Mouse (Mus musculus): Measurements from ENCODE around the gene Ptprg. TPM values are rescaled to one million over a fixed set of nuclear protein-coding genes. Genes with fewer than 3 reads are reported as not detected.

The Ptprg gene
- polyA plus RNA-seq, 1 experiment from 2014 or later, result 45.9 TPM

DNA sequence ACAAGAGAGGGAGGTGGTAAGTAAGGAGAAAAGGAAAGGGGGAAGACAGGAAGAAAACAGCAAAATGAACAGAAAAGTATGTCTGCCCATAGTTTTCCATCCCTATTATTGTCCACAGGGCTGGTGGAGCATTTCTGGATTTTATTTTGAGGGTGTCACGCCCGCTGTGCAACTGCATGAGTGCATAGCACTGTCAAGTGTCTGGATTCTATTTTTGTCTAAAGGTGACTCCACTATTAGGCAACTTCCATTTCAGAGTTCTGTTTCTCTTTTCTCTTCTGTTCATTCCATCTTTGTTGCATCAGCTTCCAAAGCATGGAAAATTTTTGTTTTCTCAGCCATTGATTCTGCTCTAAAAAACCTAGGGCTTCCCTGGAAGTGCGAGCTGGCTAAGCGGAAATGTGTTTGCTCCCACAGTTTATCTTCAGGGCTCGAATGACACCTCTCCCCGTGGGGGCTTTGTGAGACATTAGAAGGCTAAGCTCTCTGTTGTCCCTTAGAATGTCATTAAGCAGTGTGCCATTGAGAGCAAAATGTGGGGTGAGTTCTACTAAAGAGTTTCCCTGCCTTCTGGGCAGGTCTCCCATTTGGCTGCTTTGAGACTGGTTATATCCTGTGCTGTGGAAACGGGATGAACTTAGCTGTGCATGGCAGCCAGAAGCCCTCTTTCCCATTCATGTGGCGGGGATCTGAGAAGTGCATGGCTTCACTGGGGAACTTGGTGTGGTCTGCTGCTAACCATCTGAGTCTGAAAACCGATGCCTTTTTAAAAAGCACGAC is 330.0 kb downstream of the Ptprg start:
- Histone ChIP-seq H3K27ac (replicated peaks) (peak overlapping the region; percentile 34; the same call in 1 of the 2 replicates), H3K27me3 (no peaks in the 10 kb centered on the region), H3K4me3 (no peak overlapping the region), H3K4me2 (0 out of 2 replicates have a peak overlapping the region, but pooled peaks have one; percentile 10), H3K36me3 (no peaks in the 10 kb centered on the region), H3K9ac (no peak overlapping the region), H3K4me1 (replicated peaks) (peaks cover 39% of the 10 kb centered on the region), H3K9me3 (no peaks in the 10 kb centered on the region)
- no peak; the same call in 1 of the 2 replicates for ATAC-seq (ENCODE audit: low read depth)
- WGBS, result 19% methylated on average over 10 of the region's 10 CpGs

- Histone ChIP-seq H3K9me3 (no peaks in the 10 kb centered on the region), H3K36me3 (no peaks in the 10 kb centered on the region), H3K4me2 (no peak overlapping the region), H3K4me1 (replicated peaks) (peaks cover 39% of the 10 kb centered on the region), H3K27ac (replicated peaks) (no peak overlapping the region), H3K9ac (no peak overlapping the region), H3K27me3 (no peaks in the 10 kb centered on the region), H3K4me3 (no peak overlapping the region)
- no peak for ATAC-seq (ENCODE audit: low read depth)
- 54% methylated on average over 5 of the region's 5 CpGs for WGBS
These were observed 330.7 kb downstream of the Ptprg start for GRCm38 (mm10) chr14:11883995-11884394.

DNA sequence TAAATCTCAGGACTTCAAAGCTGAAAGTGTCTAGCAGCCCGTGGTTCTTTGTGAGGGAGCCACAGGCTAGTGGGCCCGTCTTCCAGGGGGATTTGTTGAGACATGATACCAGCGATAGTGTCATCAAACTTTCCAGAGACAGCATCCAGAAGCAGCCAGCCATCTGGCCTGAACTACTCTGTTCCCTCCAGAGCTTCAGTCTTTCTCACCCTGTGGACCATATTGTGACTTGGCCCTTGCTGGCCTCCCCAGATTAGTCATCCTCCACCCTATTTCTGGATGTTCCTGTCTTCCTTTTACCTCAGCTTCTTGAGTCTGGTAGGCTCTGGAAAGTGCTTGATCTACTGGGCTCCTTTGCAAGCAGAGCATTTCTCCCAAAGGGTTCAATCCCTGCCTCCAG is 333.1 kb downstream of the Ptprg start:
- Histone ChIP-seq H3K27me3 (no peaks in the 10 kb centered on the region), H3K27ac (replicated peaks) (no peak overlapping the region), H3K9me3 (no peaks in the 10 kb centered on the region), H3K36me3 (no peaks in the 10 kb centered on the region), H3K9ac (no peak overlapping the region), H3K4me2 (no peak overlapping the region), H3K4me1 (replicated peaks) (peaks cover 19% of the 10 kb centered on the region), H3K4me3 (no peak overlapping the region)
- WGBS, result 73% methylated on average over 3 of the region's 3 CpGs
- ATAC-seq (ENCODE audit: low read depth), result no peak

- ATAC-seq (ENCODE audit: low read depth), result no peak
- Histone ChIP-seq H3K4me2 (no peak overlapping the region), H3K27me3 (no peaks in the 10 kb centered on the region), H3K9ac (no peak overlapping the region), H3K4me1 (replicated peaks) (peaks cover 3% of the 10 kb centered on the region), H3K9me3 (no peaks in the 10 kb centered on the region), H3K27ac (replicated peaks) (no peak overlapping the region), H3K36me3 (no peaks in the 10 kb centered on the region), H3K4me3 (no peak overlapping the region)
- WGBS, result 73% methylated on average over 3 of the region's 3 CpGs
These were observed 337.6 kb downstream of the Ptprg start for GRCm38 (mm10) chr14:11890890-11891289.

- 43% methylated on average over 9 of the region's 9 CpGs for WGBS
- no peak for ATAC-seq (ENCODE audit: low read depth)
- Histone ChIP-seq H3K4me2 (no peak overlapping the region), H3K36me3 (no peaks in the 10 kb centered on the region), H3K9me3 (no peaks in the 10 kb centered on the region), H3K27me3 (no peaks in the 10 kb centered on the region), H3K4me1 (replicated peaks) (peaks cover 3% of the 10 kb centered on the region), H3K27ac (replicated peaks) (no peak overlapping the region), H3K4me3 (no peak overlapping the region), H3K9ac (no peak overlapping the region)
These were observed 339.3 kb downstream of the Ptprg start for GRCm38 (mm10) chr14:11892621-11893020.

- ATAC-seq (ENCODE audit: low read depth), result no peak
These were observed 342.2 kb downstream of the Ptprg start for GRCm38 (mm10) chr14:11895486-11895885.

DNA sequence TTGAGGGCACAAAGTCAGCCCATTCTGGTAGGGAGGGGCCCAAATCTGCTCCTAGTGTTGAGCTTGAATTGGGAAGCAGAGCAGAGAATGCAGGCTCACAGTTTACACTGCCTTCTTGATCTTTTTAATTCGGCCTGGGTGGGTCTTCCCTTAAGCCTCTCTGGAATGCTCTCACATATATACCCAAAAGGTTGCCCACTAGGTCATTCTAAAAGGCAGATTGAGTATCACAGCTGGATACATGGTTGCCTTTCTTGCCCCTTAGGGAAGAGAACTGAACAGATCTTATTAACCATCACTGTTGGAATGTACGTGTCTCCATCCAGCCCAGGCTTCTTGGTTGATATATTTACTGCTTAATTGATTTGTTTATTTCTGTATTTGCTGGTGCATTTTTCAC is 349.5 kb downstream of the Ptprg start:
- Histone ChIP-seq H3K4me2 (no peak overlapping the region), H3K9me3 (no peaks in the 10 kb centered on the region), H3K9ac (no peak overlapping the region), H3K4me3 (no peak overlapping the region), H3K4me1 (replicated peaks) (peaks cover 11% of the 10 kb centered on the region; the same call in 1 of the 2 replicates), H3K27me3 (no peaks in the 10 kb centered on the region), H3K36me3 (no peaks in the 10 kb centered on the region), H3K27ac (replicated peaks) (no peak overlapping the region)
- 62% methylated on average over 2 of the region's 2 CpGs for WGBS
- no peak for ATAC-seq (ENCODE audit: low read depth)

More at GRCm38 (mm10) chr14:11895486-11895885, 342.2 kb downstream of the Ptprg start:
- no peaks in the 10 kb centered on the region for H3K9me3 ChIP-seq
- 69% methylated on average over 13 of the region's 13 CpGs for WGBS
- no peak overlapping the region for H3K9ac ChIP-seq
- no peaks in the 10 kb centered on the region for H3K27me3 ChIP-seq
- no peaks in the 10 kb centered on the region for H3K36me3 ChIP-seq
- no peak overlapping the region for H3K4me3 ChIP-seq
- H3K4me1 ChIP-seq (replicated peaks), result peaks cover 3% of the 10 kb centered on the region
- H3K4me2 ChIP-seq, result no peak overlapping the region
- no peak overlapping the region for H3K27ac ChIP-seq (replicated peaks)

GRCm38 (mm10) chr14:11906130-11906675 is 352.9 kb downstream of the Ptprg start:
- H3K27ac ChIP-seq (replicated peaks), result no peak overlapping the region
- no peaks in the 10 kb centered on the region for H3K9me3 ChIP-seq
- no peaks in the 10 kb centered on the region for H3K36me3 ChIP-seq
- no peaks in the 10 kb centered on the region for H3K27me3 ChIP-seq
- H3K4me1 ChIP-seq (replicated peaks), result peaks cover 11% of the 10 kb centered on the region; the same call in 1 of the 2 replicates
- H3K4me2 ChIP-seq, result no peak overlapping the region
- WGBS, result 76% methylated on average over 5 of the region's 5 CpGs
- ATAC-seq (ENCODE audit: low read depth), result no peak
- no peak overlapping the region for H3K4me3 ChIP-seq
- no peak overlapping the region for H3K9ac ChIP-seq

DNA sequence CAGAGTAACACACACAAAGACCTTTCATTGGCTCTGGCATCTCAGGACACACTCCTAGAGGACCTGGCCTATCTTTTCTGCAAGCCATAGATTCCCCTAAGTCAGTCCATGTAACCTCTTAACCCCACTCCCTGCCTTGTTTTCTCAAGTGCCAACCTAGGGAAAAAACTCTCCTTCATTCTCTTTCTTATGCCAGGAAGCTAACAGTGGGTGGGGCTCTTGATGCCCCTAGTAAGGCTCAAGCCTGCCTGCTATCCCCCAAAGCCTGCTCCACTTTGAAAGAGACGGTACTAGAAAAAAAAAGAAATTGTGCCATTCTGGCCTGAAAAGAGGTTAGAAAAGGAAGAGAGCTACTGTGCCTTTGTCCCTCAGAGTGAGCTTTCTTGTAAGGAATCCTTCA is 358.9 kb downstream of the Ptprg start:
- Histone ChIP-seq H3K4me1 (replicated peaks) (peaks cover 16% of the 10 kb centered on the region), H3K9ac (no peak overlapping the region), H3K36me3 (no peaks in the 10 kb centered on the region), H3K27me3 (no peaks in the 10 kb centered on the region), H3K4me3 (no peak overlapping the region), H3K27ac (replicated peaks) (no peak overlapping the region), H3K4me2 (no peak overlapping the region), H3K9me3 (no peaks in the 10 kb centered on the region)
- ATAC-seq (ENCODE audit: low read depth), result no peak
- 81% methylated on average over 1 of the region's 1 CpGs for WGBS

DNA sequence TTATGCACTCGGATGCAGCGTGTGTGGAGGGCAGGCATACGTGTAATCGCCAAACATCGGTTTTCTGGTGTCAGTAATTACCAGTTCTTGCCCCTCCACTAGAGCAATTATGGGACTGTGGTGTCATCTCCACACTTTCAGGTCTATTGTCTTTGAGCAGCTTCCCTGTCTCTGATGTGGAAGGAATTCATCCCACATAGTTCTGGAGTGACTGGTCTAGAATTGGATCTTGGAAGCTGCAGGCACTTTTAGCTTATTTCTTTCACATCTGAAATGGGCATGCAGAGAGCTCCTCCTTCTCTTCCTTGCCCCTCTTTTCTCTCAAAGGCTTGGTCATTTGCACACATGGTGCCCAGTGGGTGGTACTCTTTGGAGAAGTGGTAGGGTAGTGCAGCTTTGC is 363.9 kb downstream of the Ptprg start:
- Histone ChIP-seq H3K27ac (replicated peaks) (no peak overlapping the region), H3K4me3 (no peak overlapping the region), H3K27me3 (no peaks in the 10 kb centered on the region), H3K9me3 (no peaks in the 10 kb centered on the region), H3K9ac (no peak overlapping the region), H3K36me3 (no peaks in the 10 kb centered on the region), H3K4me1 (replicated peaks) (peaks cover 12% of the 10 kb centered on the region), H3K4me2 (no peak overlapping the region)
- no peak for ATAC-seq (ENCODE audit: low read depth)
- WGBS, result 78% methylated on average over 5 of the region's 5 CpGs

- H3K9ac ChIP-seq, result no peak overlapping the region
- 83% methylated on average over 2 of the region's 2 CpGs for WGBS
- H3K4me1 ChIP-seq (replicated peaks), result 0 out of 2 replicates have a peak, but pooled peaks cover 5% of the 10 kb centered on the region
- peaks cover 3% of the 10 kb centered on the region; the same call in 1 of the 2 replicates for H3K9me3 ChIP-seq
- no peaks in the 10 kb centered on the region for H3K27me3 ChIP-seq
- no peak overlapping the region for H3K27ac ChIP-seq (replicated peaks)
- no peaks in the 10 kb centered on the region for H3K36me3 ChIP-seq
- H3K4me3 ChIP-seq, result no peak overlapping the region
- no peak overlapping the region for H3K4me2 ChIP-seq
- no peak for ATAC-seq (ENCODE audit: low read depth)
These were observed 375.2 kb downstream of the Ptprg start for GRCm38 (mm10) chr14:11928545-11928944.

DNA sequence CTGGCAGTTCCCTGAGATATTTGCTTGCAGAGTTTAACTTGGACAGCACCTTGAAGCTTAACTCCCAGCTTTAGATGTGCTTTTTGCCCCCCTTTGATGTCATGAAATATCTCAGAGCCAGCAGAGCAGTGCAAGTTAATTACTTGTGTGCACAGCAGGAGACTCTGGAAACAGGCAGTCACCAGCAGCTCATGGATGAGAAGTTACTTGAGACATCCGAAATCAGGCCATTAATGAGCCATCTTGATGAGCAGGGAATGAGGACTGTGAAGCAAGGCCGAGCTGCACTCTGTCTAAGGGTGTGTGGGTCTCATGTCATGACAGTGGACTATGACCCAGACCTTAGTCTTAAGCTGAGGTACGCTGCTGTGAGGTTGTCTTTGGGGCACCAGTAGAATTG is 379.2 kb downstream of the Ptprg start:
- no peak overlapping the region for H3K4me2 ChIP-seq
- no peaks in the 10 kb centered on the region for H3K9me3 ChIP-seq
- H3K27ac ChIP-seq (replicated peaks), result no peak overlapping the region
- WGBS, result 44% methylated on average over 3 of the region's 3 CpGs
- no peaks in the 10 kb centered on the region for H3K36me3 ChIP-seq
- H3K4me3 ChIP-seq, result no peak overlapping the region
- no peak overlapping the region for H3K9ac ChIP-seq
- 0 out of 2 replicates have a peak, but pooled peaks cover 5% of the 10 kb centered on the region for H3K4me1 ChIP-seq (replicated peaks)
- ATAC-seq (ENCODE audit: low read depth), result no peak
- no peaks in the 10 kb centered on the region for H3K27me3 ChIP-seq

Measured in neural tube, embryonic 13.5 days (tissue).